Mouse (Mus musculus) testis, adult 2 months (tissue): ENCODE measurements at regions not wholly inside any gene's neighbourhood (a gene's known extent, or its start where the extent isn't known, plus 50 kb on each side); places are given as distances from the start of the nearest gene placed in this dataset.

Experiments
- CTCF ChIP-seq: fragments of 200-500 bp; IDR thresholded peaks from 2 replicates; pipeline ENCODE4 v1.5.1; 2012; ENCODE audit warnings: low read depth, mild to moderate bottlenecking, inconsistent platforms, low read length, moderate library complexity; ENCODE audit not compliant: control insufficient read depth, insufficient read depth, insufficient replicate concordance
- POLR2A ChIP-seq: fragments of 200-500 bp; IDR thresholded peaks from 2 replicates; pipeline ENCODE4 v1.6.1; 2012; ENCODE audit warnings: low read depth, mild to moderate bottlenecking, inconsistent platforms, low read length, moderate library complexity; ENCODE audit not compliant: control insufficient read depth

DNA sequence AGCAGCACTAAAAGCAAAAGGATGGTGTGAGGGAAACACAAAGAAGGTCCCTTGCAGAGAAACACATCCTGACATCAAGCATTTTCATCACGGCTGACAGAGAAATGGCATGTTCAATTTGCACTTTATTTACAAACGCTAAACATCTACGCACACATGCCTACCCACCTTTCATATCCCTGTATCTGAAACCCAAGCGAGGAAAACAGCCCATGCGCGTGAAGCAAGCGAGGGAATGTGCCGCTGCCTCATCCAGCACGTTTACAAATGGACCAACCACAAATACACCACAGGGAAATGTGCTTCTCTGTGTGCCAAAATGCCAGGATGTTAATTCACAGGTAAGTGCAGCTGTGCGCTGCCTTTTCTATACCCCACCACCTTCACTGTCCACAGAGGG lies 399.7 kb upstream of the Pou3f3 start:
- TF ChIP-seq POLR2A (no peak), CTCF (no peak)
